Mouse (Mus musculus): ENCODE data around the gene Spag9. TPM values are rescaled to one million over a fixed set of nuclear protein-coding genes. Genes with fewer than 3 reads are reported as not detected.

Gene Spag9
- polyA plus RNA-seq, 1 experiment from 2014 or later: 71.1 TPM

DNA sequence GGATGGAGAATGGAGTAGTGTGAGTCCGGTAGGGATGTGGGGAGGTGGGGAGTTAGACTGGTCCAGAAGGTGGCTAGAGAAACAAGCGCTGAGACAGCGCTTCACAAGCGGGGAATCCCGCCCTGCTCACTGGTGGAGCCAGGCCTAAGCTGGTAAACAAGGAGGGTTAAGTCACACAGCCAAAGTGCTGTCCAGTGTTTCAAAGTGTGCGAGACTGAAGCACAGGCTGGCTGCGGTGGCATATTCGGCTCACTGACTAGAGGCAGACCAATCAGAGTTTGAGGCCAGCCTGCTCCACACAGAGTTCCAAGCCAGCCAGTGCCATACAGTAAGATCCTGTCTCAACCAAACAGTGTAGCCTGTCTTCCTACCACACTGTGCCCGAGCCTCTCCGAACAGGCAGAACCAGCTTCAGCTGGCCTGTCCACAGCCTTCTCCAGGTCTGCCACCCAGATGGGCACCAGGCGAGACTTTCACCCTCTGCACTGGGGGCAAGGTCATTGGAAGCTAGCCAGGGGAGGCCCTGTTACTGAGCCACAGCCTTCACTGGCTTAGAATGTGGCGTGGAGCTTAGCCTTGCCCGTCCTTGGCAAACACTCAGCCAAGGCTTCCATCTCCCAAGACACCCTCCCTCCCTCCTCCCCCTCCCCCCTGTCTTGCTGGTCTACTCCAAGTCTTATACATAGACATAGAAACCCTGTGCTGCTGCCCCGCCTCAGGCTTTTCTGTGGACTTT lies 141.6 kb downstream of the Spag9 start:
- H3K27me3 ChIP-seq (replicated peaks): no peaks in the 10 kb centered on the region
- H3K36me3 ChIP-seq: no peaks in the 10 kb centered on the region
- ATAC-seq (ENCODE audit: low FRiP score): no peak
- H3K4me2 ChIP-seq: no peak overlapping the region
- H3K9me3 ChIP-seq (replicated peaks): no peaks in the 10 kb centered on the region
- H3K9ac ChIP-seq (replicated peaks): no peak overlapping the region
- peaks cover 35% of the 10 kb centered on the region for H3K4me1 ChIP-seq
- 78% methylated on average over 14 of the region's 14 CpGs for WGBS
- no peak overlapping the region for H3K4me3 ChIP-seq (replicated peaks)
- peak overlapping the region; percentile 46 for H3K27ac ChIP-seq (replicated peaks)

DNA sequence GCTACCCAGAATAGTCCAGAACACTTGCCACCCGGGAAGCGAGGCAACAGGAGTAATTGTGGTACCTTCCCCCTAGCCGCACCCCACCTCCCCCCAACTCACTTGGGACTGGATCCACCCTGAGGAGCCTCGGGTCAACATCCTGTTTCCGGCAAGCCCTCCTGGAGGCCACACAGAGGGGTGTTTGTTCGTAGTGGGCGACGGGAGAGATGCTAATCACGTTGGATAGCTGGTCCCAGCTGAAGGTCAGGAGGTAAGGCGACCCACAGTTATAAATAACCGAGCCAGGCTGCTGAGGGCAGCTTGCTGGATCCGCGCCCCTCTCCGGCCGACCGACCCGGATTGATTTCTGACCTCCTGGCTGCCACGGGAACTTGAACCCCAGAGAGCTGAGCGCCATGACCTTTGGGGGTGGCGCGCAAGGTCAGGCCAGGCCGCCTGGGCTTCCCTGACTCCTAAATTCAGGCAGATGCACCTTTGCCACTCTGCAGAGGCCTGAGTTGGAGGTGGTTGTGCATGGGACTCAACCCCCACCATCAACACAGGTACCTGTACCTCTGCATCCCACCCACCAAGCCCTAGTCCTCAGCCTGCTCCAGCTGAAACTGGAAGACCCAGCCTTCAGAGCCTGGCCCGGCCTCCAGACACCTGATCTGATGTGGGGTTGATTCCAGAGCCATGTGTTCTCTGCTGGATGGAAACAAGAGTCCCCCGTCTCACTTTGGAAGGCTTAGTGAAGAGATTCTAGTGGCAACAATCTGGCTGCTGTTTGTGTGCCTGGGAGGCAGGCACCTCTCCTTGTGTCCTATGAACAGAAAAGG lies 142.7 kb downstream of the Spag9 start:
- peaks cover 32% of the 10 kb centered on the region for H3K4me1 ChIP-seq
- H3K9me3 ChIP-seq (replicated peaks): no peaks in the 10 kb centered on the region
- no peak for ATAC-seq (ENCODE audit: low FRiP score)
- no peak overlapping the region for H3K4me3 ChIP-seq (replicated peaks)
- 45% methylated on average over 24 of the region's 24 CpGs for WGBS
- no peaks in the 10 kb centered on the region for H3K36me3 ChIP-seq
- H3K27ac ChIP-seq (replicated peaks): no peak overlapping the region
- no peak overlapping the region for H3K9ac ChIP-seq (replicated peaks)
- no peaks in the 10 kb centered on the region for H3K27me3 ChIP-seq (replicated peaks)
- H3K4me2 ChIP-seq: no peak overlapping the region

DNA sequence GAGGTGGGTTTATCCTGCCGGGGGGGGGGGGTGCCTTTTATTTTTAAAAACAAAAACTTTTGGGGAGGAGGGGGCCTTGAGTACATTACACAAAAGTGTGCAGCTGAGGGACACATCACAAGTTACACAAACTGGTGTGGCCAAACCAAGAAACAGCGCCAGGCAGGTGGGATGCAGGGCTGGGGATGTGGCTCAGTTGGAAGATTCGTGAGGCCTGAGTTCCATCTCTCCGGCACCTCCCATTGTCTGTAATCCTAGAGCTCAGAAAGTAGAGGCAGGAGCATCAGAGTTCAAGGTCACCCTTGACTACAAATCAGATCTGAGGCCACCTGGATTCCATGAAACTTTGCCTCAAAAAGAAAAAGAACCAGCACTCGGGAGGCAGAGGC lies 143.3 kb downstream of the Spag9 start:
- Histone ChIP-seq H3K9ac (replicated peaks) (no peak overlapping the region), H3K9me3 (replicated peaks) (no peaks in the 10 kb centered on the region), H3K4me3 (replicated peaks) (no peak overlapping the region), H3K27ac (replicated peaks) (no peak overlapping the region), H3K4me1 (peaks cover 25% of the 10 kb centered on the region), H3K4me2 (no peak overlapping the region), H3K36me3 (no peaks in the 10 kb centered on the region), H3K27me3 (replicated peaks) (no peaks in the 10 kb centered on the region)
- no peak for ATAC-seq (ENCODE audit: low FRiP score)
- WGBS: 91% methylated on average over 5 of the region's 5 CpGs

DNA sequence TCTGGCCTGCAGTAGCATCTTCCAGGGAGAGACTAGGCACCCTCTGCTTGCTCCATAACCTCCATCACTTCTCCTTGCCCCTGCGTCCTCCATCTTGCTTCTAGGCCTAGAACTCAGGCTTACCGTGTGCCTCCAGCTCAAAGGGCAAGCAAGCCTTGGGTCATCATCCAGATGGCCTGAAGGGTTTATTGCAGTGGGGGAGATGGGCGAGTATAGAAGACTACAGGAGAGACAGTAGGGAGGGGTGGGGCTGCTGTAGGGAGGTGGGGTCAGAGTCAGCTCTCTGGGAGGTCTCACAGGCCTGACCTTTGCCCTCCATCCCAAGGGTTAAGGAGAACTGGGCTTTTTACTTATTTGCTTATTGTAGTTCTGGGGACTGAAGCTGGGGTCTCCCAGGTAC lies 144.6 kb downstream of the Spag9 start:
- WGBS: 72% methylated on average over 3 of the region's 3 CpGs

DNA sequence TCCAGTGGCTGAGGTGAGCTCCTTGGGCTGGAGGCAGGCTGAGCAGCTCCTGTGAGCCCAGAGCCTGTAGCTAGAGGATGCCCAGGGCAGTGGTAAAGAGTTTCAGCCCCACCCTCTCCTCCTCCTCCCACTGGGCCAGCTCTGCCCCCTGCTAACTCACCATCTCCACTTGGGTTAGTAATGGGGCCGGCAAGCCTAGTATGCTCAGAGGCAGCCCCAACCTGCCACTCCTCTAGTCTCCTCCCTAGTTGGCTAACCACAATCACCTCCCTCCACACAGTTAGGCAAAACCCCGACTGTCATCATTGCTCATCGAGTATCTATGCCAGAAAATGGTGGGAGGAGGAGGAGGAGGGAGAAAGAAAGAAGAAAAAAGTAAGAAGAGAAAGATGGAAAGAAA lies 145.7 kb downstream of the Spag9 start:
- ATAC-seq (ENCODE audit: low FRiP score): no peak
- WGBS: 63% methylated on average over 3 of the region's 3 CpGs

More for the DNA sequence above, 144.6 kb downstream of the Spag9 start:
- H3K36me3 ChIP-seq: no peaks in the 10 kb centered on the region
- ATAC-seq (ENCODE audit: low FRiP score): no peak
- H3K9me3 ChIP-seq (replicated peaks): no peaks in the 10 kb centered on the region
- H3K27me3 ChIP-seq (replicated peaks): no peaks in the 10 kb centered on the region
- H3K27ac ChIP-seq (replicated peaks): no peak overlapping the region
- no peak overlapping the region for H3K4me2 ChIP-seq
- H3K4me3 ChIP-seq (replicated peaks): no peak overlapping the region
- H3K9ac ChIP-seq (replicated peaks): no peak overlapping the region
- peaks cover 31% of the 10 kb centered on the region for H3K4me1 ChIP-seq

DNA sequence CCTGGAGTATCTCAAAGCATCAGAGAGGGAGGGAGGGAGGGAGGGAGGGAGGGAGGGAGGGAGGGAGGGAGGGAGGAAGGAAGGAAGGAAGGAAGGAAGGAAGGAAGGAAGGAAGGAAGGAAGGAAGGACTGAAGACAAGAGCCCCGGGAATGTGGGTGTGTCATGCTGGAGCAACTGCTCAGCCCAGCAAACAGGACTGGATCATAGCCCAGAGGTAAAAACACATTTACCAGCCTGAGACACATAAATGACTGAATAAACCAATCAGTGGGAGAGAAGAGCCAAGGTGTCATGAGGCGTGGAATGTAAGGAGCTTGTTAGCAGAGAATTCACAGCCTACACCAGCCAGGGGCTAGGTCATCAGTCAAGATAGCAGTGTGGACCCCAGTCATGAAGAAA lies 147.4 kb downstream of the Spag9 start:
- Histone ChIP-seq H3K27ac (replicated peaks) (no peak overlapping the region), H3K4me2 (no peak overlapping the region), H3K4me1 (peaks cover 22% of the 10 kb centered on the region), H3K27me3 (replicated peaks) (no peaks in the 10 kb centered on the region), H3K36me3 (no peaks in the 10 kb centered on the region), H3K4me3 (replicated peaks) (no peak overlapping the region), H3K9me3 (replicated peaks) (no peaks in the 10 kb centered on the region), H3K9ac (replicated peaks) (no peak overlapping the region)
- 58% methylated on average over 2 of the region's 2 CpGs for WGBS
- no peak for ATAC-seq (ENCODE audit: low FRiP score)

More for the DNA sequence above, 145.7 kb downstream of the Spag9 start:
- no peak overlapping the region for H3K4me2 ChIP-seq
- H3K4me3 ChIP-seq (replicated peaks): no peak overlapping the region
- no peaks in the 10 kb centered on the region for H3K27me3 ChIP-seq (replicated peaks)
- no peak overlapping the region for H3K9ac ChIP-seq (replicated peaks)
- no peak overlapping the region for H3K27ac ChIP-seq (replicated peaks)
- no peaks in the 10 kb centered on the region for H3K9me3 ChIP-seq (replicated peaks)
- H3K36me3 ChIP-seq: no peaks in the 10 kb centered on the region
- peaks cover 31% of the 10 kb centered on the region for H3K4me1 ChIP-seq

DNA sequence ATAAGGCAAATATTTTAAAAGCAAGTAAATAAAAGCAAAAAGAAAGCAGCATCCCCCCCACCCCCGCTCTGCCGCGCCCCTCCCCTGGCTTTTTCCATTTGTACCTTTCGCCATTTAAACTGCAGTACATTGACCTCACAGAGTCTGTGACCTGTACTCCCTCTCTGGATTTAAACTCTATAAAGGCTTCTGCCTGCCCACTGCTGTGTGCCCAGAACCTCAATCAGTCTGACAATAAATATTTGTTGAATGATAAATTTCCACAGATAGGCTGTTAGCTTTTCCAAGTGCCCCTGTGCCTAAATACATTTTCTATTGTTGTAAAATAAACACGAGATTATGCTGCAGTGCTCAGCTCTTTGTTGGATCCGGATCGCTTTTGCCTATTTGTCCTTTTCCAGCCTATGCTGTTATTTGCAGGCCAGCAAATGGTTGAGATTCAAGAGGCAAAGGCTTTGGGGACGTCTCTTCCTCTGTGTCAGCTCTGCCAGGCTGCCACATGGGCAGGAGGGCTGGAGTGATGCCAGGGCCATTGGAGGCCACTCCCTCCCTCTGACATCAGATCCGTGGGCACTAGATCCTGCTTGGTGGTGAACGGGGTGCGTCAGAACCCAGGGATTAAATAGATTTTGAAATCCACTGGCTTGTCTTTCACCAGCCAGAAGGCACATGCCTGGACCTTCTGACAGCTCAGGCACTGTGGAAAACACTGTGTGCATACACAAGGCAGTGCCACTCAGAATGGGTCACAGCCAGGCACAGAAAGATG lies 149.1 kb downstream of the Spag9 start:
- 63% methylated on average over 11 of the region's 11 CpGs for WGBS
- Histone ChIP-seq H3K9me3 (replicated peaks) (no peaks in the 10 kb centered on the region), H3K27ac (replicated peaks) (peak overlapping the region; percentile 83), H3K27me3 (replicated peaks) (no peaks in the 10 kb centered on the region), H3K36me3 (no peaks in the 10 kb centered on the region), H3K9ac (replicated peaks) (peak overlapping the region; percentile 20; the same call in 1 of the 2 replicates), H3K4me2 (peak overlapping the region; percentile 15; the same call in 1 of the 2 replicates), H3K4me3 (replicated peaks) (no peak overlapping the region), H3K4me1 (peaks cover 28% of the 10 kb centered on the region)
- peak; percentile 40; the same call in 1 of the 2 replicates for ATAC-seq (ENCODE audit: low FRiP score)

DNA sequence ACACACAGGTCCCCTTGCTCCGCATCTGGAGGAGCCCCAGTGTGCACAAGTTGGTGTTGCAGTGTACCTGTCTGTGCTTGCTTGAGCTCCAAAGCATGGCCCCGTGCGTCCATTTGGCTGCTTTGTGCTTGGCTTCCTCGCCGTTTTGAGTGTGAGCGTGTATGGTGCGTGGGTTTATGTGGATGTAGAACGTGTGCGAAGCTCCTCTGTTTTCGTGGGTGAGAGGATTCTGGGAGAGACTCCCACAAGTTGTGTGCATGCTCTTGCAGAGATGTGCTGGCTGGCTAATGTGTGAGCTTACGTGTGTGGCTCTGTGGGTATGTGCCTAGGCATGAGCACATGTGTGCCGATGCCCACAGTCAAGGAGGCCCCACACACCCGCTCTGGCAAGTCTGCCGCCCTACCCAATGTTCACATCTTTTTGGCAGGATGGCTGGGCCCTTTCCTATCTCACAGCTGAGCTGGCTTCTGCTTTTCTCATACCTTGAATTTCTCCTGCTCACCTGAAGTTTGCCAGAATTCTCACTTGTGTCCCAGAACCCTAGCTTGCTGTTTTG lies 150.2 kb downstream of the Spag9 start:
- H3K4me2 ChIP-seq: no peak overlapping the region
- H3K4me1 ChIP-seq: peaks cover 40% of the 10 kb centered on the region
- no peak overlapping the region for H3K9ac ChIP-seq (replicated peaks)
- H3K27me3 ChIP-seq (replicated peaks): no peaks in the 10 kb centered on the region
- no peaks in the 10 kb centered on the region for H3K9me3 ChIP-seq (replicated peaks)
- no peak overlapping the region for H3K4me3 ChIP-seq (replicated peaks)
- ATAC-seq (ENCODE audit: low FRiP score): no peak
- H3K27ac ChIP-seq (replicated peaks): peak overlapping the region; percentile 83; the same call in 1 of the 2 replicates
- 93% methylated on average over 14 of the region's 14 CpGs for WGBS
- H3K36me3 ChIP-seq: no peaks in the 10 kb centered on the region

DNA sequence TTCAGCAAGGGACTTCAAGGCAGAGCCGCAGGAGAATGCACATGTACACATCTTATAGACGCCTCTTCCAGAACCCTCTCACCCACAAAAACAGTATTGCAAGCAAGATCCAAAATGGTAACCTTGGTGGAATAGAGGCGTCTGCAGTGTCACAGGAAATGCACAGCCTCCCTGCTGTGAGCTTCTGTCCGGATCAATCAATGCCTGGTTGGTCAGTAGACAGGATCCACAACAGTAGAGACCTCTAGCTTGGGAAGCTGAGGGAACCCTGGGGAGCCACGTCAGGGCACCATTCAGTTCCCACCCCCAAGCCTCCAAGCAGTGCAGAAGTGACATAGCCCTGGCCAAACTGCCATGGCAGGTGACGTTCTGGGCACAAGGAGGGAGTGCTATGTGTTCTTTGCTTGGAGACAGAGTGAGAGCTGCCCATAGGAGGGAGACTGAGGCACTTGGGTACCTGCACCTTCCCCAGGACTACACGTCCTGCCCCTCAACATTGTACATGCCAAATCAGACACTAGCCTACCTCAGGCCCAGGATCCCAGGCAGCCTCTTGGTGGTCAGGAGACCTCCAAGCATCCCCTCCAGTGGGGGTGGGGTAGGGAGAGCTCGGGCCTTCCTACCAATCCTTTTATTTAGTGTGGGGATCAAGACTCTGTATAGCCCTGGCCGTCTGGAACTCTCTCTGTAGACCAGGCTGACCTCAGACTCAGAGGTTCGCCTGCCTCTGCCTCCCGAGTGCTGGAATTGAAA lies 151.0 kb downstream of the Spag9 start:
- ATAC-seq (ENCODE audit: low FRiP score): no peak
- no peaks in the 10 kb centered on the region for H3K36me3 ChIP-seq
- H3K4me1 ChIP-seq: peaks cover 42% of the 10 kb centered on the region
- WGBS: 75% methylated on average over 11 of the region's 11 CpGs
- H3K27me3 ChIP-seq (replicated peaks): no peaks in the 10 kb centered on the region
- no peak overlapping the region for H3K4me3 ChIP-seq (replicated peaks)
- no peak overlapping the region for H3K27ac ChIP-seq (replicated peaks)
- no peaks in the 10 kb centered on the region for H3K9me3 ChIP-seq (replicated peaks)
- no peak overlapping the region for H3K9ac ChIP-seq (replicated peaks)
- H3K4me2 ChIP-seq: no peak overlapping the region

DNA sequence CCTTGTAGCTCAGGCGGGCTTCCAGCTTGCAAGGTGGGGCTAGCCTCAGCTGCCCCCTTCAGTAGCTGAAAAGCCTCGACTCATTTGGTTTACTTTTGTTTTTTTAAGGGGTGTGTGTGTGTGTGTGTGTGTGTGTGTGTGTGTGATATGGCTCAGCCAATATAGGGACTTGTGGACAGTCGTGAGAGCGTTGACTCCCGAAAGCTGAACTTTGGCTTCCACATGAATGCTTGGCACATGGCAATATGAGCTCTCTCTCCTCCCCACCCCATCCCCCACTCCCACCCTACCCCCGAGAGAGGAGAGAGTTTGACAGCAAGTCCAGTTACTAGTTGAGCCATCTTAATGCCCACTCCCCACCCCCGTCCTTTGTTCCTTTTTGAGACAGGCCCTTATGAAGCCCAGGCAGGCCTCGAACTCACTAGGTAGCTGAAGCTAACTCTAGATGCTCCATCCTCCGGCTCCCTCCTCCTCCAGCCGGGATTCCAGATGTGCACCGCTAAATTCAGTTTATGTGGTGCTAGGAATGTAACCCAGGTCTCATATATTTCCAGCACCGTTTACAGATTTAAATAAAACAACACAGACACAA lies 152.3 kb downstream of the Spag9 start:
- no peak overlapping the region for H3K9ac ChIP-seq (replicated peaks)
- no peaks in the 10 kb centered on the region for H3K27me3 ChIP-seq (replicated peaks)
- WGBS: 48% methylated on average over 12 of the region's 12 CpGs
- no peak overlapping the region for H3K4me3 ChIP-seq (replicated peaks)
- peaks cover 42% of the 10 kb centered on the region for H3K4me1 ChIP-seq
- peak overlapping the region; percentile 91 for H3K27ac ChIP-seq (replicated peaks)
- H3K4me2 ChIP-seq: peak overlapping the region; percentile 87
- no peaks in the 10 kb centered on the region for H3K36me3 ChIP-seq
- ATAC-seq (ENCODE audit: low FRiP score): no peak
- H3K9me3 ChIP-seq (replicated peaks): no peaks in the 10 kb centered on the region

Data from neural tube, embryonic 15.5 days (tissue).